Mouse (Mus musculus) gastrocnemius, postnatal 25 days (tissue): Measurements from ENCODE around the gene Kif26b. TPM values are rescaled to one million over a fixed set of nuclear protein-coding genes. Genes with fewer than 3 reads are reported as not detected.

Experiments used
- DNase-seq: peaks from one replicate; pipeline ENCODE4 v3.0.0; 2022
- total RNA-seq, 2 experiments: library from RNA; stranded (reverse); gene quantifications; 1 replicate in 1 of 2; 2 replicates in 1 of 2; pipeline ENCODE4 v1.2.3; 2021

Kif26b gene
- total RNA-seq, 2 experiments from 2014 or later, result 1.4 to 2.9 TPM

DNA sequence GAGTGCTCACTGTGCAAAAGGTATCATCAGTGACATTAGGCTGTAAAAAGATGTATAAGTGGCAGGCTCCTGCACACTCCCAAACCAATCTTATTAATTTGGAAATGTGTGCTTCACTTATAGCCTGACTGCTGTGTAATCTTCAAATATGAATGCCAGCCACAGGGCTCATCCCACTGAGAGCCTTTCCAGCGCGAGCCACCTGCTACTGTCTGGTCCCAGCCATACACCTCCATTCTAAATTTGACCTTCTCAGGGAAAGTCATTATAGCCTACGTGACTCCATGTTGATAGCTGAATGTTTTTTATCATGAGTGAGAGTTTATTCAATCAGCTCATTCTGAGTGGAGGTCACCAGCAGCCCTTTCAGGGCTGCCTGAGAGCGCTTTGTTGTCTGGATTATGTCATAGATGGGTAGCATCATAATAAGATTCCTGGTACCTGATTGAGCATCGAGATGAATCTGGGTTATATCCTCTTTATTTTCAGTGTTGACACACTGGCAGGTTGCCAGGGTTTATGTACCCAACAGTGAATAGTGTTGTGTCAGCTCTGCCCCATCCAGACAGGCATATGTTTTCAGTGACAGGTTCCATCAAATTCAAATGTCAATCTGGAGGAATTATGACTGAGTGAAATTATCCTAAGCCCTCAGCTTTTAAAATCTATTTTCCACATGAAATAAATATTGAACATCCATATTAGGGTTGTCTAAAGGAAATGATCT, 319.6 kb downstream of the Kif26b start:
- no peak for DNase-seq

DNA sequence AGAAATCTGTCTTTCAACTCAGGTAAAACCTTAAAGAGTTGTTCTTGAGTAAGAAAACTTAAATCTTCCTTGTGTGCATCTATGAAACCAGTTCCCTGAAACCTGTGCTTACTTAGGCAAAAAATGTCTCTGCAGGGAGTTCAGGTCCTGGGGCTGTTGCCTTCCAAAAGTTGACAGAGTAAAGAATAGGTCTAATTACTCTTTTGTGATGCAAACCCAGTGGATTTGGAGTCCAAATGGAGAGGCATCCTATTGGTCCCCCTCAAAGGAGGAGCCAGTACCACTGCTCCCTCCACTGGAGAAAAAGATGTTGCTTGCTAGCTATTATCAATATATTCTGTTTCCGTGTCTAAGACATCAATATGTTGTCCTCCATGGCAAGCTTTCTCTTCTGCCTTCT, 321.6 kb downstream of the Kif26b start:
- DNase-seq, result no peak

DNA sequence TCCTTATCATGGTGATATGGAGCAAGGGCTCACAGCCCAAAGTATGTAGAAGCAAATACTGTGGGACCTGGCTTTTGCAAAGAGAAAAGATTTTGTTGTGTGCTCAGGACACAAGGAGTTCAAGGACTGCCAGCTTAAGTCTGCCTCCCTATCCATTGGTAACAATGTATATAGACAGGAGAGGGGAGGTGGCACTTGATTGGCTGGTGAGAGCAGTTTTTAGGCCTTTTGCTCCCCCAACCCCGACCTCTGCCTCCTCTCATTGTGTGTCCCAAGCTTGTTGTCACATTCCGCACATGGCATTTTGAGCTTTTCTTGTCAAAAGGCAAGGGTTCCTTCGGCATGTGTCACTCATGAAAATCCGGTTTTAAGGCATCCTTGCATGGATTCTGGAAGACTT, 326.0 kb downstream of the Kif26b start:
- no peak for DNase-seq

DNA sequence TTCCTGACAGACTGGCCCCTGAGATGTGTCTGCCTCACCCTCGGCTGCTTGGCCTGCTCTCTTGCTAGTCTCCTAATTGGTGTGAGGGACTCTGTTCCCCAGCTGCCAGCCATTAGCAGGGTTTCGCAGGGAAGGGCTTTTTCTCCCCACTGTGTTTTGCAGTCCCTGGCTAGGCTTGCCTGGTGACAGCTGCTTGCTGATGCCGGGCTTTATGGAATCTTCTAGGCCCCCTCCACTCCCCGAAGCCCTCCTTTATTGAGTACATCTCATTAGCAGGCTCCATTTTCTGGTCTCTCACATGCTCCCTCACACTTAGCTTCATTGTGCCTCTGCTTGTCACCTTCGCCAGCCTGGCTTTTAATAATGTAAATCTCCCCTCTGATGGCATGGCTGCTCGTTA, 327.0 kb downstream of the Kif26b start:
- DNase-seq, result no peak

DNA sequence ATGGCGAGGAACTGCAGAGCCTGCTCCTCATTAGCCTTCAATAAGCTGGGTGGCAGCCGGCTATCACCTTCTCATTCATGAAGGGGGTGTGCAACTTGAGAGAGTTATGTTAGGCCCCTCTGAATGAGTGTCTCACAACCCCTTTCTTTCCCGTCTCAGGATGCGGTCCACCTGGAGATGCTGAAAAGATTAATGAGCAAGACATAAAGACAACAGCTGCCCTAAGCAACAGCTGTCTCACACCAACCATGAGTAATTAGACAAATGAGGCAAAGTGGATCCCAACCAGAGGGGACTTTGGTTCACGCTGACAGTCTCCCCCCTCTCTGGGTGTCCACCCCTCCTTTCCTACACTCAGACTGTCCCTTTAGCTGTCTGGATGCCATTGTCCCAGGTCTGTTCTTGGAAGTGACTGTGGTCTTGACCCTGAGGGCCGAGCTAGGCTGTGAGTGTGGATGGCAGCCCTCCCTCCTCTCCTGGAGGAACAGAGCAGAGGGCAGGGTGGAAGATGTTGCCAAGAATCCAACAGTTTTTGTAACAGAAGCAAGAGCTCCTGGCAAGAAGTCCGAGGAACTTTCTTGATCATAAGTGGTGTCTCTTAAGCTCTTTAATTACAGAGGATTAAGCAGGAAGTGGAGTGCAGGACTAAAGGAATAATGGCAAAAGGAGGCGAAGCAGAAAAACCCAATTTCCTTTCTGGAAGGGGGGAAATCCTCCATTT, 331.9 kb downstream of the Kif26b start:
- no peak for DNase-seq

DNA sequence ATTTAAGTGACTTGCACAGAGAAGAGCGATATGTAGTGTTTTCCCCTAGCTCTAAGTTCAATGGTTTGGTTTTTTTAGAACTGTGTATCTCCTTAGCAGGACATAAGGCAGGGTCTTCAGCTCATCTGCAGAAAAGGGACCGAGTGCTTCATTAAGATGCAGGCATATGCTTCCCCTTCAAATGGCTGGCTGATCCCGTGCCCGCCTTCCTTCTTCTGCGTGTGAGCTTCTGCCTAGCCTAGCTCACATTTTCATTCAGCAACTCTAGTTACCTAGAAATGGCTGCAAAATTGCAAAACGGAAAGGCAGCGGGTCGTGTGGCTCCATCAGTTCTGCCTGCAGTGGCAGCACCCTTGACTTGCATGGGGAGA, 332.5 kb downstream of the Kif26b start:
- no peak for DNase-seq

DNA sequence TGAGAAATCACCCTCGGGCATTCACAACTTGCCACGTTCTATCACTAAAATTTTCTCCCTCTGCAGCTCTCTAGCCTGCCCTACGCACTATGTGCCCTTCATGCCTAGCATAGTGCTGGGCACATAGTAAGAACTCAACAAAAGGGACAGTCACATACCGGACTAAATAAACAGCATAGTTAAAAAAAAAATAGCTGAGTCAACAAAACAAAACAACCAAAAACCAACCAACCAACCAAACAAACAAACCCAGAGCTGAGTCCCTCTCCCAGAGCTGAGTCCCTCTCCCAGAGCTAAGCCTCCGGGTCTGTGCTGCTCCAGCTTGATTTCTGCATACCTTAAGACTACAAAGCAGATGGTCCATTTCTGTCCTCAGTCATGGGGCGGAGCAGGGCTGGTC, 334.8 kb downstream of the Kif26b start:
- DNase-seq, result no peak

DNA sequence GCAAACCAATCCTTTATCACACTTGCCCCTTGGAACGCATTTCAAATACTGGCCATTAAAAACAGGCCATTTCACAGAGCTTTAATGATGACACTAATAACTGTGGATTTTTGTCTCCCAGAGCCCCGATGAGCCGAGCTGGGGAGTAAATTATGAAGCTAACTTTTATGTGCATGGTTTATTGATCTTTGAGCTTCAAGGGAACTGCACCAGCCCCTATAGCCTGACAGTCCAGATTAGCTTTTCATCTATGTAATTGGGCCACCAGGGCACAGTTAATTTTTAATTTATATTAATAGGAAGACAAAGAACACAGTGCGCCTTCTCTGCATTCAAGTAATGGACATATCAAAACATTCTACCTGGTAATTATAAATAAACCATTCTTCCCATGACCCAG, 335.4 kb downstream of the Kif26b start:
- DNase-seq, result no peak

DNA sequence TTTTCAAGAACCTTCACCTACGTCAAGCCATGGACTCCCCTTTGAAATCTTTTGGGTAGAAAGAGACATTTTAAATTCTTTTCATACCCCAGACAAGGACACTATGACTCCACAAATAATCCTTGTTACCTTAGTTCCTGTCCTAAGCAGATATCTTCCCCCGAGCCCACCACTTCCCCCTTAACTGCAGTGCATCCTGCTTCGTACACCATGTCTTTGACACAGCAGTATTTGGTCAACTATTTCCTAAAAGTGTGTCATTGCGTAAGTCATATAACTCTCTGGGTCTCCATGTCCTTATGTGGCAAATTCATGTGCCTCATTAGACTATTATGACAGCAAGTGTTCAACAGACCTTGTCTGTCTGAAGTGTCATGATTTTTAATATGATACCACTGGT, 337.8 kb downstream of the Kif26b start:
- DNase-seq, result no peak

DNA sequence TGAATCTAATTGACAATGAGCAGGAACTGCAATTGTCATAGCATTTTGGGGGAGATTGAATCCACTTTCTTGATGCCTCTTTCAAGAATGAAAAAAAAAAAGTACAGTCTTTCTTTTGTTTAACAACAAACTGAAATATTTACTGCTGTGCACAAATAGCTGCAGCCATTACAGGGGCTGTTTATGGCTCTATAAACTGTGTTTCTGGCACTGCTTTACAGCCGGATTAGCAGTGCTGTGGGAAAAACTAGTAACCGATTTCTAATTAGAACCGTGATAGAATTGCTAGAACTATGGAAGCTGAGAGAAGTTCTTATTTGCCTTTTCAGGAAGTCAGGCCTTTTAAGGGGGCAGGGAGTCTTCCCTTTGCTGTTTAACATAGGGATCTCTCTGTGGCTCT, 342.1 kb downstream of the Kif26b start:
- no peak for DNase-seq

DNA sequence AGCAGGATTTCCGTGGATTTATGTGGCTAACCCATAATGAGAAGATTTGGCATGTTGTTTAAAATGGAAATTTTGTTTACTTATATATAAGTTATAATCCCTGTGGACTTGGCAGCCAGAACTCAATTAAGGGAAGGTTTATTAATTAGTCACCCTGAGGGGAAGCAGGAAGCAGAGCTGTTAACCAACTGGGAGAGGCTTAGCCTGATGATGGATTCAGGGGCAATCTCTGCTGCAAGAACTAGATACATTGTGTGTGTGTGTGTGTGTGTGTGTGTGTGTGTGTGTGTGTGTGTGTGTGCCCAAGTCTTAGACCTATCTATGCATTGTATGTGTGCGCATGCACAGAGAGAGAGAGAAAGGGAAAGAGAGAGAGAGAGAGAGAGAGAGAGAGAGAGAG, 348.0 kb downstream of the Kif26b start:
- no peak for DNase-seq

DNA sequence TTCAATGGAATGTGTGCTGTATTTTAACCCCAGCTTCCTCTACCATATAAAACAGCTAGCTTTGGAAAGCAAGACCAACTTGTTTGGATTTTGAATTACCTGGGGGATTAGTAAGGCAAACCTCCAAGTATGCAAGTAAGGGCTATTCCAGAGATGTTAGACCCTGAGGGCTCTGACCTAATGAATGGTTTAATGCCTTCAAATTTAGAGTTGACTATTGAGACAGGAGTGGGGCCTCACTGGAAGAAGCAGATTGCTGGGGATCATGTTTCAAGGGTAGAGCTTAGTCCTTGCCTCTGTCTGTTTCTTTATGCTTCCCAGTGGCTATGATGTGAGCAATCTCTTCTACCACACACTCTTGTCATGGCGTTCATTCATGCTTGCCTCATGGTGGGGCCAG, 349.8 kb downstream of the Kif26b start:
- DNase-seq, result no peak

DNA sequence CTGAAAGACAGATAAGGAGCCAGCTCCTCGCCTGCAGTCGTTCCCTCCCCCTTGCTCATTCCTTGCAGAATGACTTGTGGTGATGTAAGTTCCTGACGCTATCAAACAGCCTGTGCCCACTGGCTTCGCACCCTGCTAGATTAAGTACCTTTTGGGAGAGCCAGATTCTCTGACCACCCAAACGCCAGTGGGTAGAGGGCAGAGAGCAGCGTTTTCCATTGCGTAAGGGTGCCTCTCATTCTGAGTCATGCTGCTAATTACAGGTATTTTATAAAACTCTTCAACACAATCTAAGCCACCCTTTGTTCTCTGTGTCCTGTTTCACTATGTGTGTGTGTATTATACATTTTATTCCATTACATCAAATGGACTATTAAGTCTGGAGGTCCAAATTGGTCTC, 352.0 kb downstream of the Kif26b start:
- DNase-seq, result no peak

DNA sequence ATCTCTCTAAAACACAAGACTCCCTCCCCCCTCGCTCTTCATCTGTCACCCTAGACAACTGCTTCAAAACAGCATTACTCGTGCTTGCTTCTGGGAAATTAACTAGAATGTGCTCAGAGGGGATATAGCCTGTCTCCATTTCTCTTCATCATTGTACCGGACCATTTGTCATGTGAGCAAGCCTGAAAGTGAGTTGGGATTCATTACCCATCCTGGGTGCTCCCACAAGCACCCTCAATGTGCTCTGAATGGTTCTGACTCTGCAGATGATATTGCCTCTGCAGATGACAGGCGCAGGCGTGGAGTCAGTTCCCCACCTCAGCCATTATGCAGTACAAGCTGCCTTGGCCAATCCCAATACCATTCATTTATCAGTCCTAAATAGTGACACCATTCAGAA, 357.7 kb downstream of the Kif26b start:
- DNase-seq, result no peak

DNA sequence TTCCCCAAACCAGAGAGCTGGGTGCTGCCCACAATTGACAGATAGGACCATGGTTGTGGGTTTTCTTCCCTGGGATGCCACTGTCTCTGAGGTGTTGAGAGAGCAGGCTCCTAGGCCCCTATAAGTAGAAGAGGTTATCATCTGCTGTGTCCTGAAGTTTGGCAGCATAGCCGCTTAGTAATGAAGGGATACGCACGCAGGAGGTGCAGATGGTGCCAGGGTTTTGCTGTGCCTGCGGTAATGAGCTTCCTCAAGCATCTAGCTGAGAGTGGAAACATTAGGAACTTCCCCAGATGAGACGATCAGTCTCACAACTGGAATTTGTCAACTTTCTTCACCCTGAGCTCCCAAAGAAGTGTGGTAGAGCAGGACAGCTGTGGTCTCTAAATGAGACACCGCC, 363.5 kb downstream of the Kif26b start:
- DNase-seq, result no peak

DNA sequence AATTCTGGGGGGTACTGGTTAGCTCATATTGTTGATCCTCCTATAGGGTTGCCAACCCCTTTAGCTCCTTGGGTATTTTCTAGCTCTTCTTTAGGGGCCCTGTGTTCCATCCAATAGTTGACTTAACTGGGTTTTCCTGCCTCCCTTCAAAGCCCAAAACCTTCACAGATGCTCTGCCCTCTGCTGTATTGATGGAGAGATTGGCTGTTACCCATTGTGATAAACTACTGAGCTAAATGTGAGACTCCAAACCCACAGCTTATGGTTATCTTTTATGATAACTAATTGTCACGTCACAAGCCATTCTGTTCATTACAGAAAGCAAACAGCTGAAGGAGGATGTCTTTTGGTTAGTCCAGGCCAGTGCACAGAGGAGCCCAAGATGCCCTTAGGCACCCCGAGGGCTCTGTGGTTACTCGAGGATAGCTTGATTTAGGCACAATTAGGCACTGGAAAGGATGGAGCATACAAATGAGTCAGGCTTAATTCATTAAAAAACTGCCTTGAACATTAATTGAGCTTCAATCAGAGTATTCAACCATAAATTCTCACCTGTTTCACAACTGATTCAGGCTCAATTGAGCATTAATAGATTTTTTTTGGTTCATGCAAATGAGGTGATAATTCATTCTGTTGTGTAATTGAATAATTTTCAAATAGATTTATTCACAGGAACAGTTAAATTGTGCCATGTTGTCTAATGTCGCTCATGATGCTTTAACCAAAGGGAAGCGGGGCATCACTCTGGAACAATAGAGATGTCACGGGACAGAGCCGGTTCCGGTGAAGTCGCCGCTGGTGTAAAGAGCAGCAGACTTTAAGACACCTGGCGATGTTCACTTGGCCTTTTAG, 364.5 kb downstream of the Kif26b start:
- no peak for DNase-seq

DNA sequence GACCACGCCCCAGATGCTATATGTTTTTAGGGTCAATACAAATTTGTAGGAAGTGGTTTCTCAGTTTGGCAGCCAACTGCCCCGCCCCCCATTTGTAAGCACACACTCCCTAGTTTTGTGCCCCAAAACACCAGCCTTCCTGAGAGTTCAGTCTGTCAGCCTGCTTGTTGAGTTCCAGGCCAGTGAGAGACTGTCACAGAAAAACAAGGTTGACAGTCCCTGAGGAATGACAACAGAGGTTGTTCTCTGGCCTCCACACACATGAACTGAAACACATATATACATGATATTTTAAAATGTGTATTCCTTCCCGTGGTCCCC, 365.1 kb downstream of the Kif26b start:
- DNase-seq, result no peak

DNA sequence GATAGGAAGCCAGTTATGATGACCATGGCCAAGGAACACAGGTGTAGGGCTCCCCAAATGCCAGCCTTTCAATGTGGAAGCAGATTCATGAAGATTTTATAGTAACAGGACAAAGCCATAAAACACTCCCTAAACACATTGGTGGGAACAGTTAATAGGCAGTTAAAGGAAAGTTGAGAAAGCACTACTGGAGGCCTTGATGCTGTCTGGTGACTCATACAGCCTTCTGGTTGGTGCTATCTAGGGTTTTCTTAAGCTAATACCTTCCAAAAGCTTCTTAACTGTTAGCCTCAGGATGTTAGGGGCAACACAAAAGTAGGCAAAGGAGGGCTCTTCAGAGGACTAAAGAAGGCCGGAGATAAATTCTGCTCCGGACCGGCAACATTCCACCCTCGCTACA, 366.7 kb downstream of the Kif26b start:
- no peak for DNase-seq

DNA sequence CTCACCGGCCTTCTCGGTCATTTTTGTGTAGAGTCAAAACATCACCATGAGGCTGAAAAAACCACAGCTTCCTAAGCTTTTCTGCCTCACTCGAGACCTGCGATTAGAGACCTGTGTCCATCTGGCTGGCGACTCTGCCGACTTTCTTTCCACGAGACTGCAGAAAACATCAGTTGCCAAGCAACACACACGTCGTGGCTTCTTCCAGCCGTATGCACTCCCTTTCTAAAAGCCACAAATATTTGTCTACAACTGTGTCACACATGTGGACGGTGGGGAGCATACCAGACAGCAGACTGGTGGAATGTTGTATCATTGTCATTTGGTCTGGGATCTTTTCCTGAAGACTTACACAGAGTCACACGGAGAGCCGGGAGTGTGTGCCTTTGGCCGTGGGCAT, 382.0 kb downstream of the Kif26b start:
- DNase-seq, result no peak

DNA sequence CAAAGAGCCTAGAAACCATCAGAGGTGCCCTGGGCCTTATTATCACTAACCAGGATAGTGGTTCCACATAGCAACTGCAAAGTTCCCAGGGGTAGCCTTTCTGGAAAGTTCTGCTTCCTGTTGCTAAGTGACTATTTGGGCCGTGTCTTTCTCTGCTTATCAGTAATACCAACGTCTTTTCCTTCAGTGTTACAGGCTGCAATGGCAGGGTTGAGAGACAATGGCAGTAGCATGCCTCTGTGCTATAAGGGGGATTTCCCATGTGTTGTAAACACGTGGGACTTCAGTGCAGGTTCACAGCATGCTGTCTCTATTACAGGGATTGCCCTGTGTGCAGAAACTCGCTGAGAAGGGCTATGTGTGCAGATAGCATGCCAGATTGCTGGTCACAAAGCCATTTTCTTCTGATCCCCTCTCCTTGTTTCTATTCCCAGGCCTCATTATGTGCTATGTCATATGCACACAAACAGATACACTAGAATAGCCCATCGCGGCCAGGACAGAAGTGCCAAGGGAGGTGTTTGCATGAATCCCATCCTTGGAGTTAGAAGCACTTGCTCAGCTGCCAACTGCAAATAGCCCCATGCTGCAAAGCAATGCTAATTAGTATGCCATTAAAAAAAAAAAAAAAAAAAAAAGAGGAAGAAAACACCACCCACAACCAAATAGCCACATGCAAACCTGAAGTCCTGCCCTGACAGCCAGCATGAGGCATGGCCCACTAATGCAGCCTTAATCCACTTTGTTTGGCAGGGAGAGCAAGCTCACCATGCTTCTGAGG, 384.2 kb downstream of the Kif26b start:
- no peak for DNase-seq

DNA sequence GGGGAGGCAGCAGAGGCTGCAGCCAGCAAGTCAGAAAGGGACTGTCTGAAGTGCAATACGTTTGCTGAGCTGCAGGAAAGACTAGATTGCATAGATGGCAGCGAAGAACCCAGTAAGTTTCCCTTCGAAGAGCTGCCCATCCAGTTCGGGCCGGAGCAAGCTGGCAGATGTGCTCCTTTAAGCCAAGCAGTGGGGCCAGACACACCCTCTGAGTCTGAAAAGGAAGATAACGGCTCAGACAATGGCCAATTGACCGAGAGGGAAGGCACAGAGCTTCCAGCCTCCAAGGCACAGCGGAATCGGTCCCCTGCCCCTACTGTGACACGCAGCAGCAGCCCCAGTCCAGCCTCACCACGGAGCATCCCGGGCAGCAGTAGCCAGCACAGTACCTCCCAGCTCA, 386.1 kb downstream of the Kif26b start:
- no peak for DNase-seq

DNA sequence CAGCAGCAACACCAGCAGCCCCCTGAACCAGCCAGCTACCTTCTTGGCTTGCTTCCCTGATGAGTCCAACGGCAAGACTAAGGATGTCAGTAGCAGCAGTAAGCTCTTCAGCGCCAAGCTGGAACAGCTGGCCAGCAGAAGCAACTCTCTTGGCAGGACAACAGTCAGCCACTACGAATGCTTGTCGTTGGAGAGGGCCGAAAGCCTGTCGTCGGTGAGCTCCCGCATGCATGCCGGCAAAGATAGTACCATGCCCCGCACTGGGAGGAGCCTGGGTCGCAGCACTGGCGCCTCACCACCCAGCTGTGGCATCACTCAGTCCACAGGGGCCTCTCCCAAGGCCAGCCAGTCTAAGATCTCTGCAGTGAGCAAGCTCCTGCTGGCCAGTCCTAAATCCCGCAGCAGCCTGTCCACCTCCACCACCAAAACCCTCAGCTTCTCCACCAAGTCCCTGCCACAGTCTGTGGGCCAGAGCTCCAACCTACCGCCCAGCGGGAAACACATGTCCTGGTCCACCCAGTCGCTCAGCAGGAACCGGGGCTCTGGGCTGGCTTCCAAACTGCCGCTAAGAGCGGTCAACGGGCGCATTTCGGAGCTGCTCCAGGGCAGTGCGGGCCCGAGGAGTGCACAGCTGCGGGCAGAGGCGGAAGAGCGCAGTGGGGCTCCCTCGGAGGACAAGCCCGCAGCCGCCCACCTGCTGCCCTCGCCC, 388.4 kb downstream of the Kif26b start:
- no peak for DNase-seq
